Mouse (Mus musculus) olfactory bulb, adult 2 months (tissue): ENCODE measurements around the gene Rsrc1.

ENCODE experiments used
- CTCF ChIP-seq: fragments of 200-500 bp; IDR thresholded peaks from 2 replicates; pipeline ENCODE4 v1.5.1; 2012; ENCODE audit warnings: low read depth, mild to moderate bottlenecking, low read length, moderate library complexity; ENCODE audit not compliant: insufficient read depth
- POLR2A ChIP-seq: fragments of 200-500 bp; IDR thresholded peaks from 2 replicates; pipeline ENCODE4 v1.6.1; 2012; ENCODE audit warnings: mild to moderate bottlenecking, low read depth, low read length, moderate library complexity; ENCODE audit not compliant: insufficient read depth

DNA sequence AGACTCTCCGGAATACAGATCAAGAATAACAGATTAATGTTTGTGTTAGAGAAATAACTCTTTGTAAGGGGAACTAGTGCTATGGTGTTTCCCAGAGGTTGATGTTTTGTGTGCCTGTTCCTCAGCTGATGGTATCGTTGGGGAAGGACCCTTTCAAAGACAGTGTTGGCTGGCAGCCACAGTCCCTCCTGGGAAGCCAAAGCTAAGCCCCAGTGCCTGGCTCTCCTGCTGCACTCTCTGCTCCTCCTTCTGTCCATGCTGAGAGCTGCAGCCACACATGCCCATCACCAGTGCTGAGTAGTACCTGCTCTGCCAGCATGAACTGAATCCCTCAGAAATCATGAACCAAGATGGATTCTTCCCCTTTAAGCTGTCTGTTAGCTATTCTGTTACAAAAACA is 26.1 kb upstream of the Rsrc1 start:
- TF ChIP-seq CTCF (no peak), POLR2A (no peak)
